Mouse (Mus musculus) megakaryocyte, embryonic 14.5 days (primary cell): ENCODE measurements around the gene Klhl6.

Source experiments
- FLI1 ChIP-seq: IDR thresholded peaks from 2 replicates; pipeline ENCODE4 v1.6.1; 2012; ENCODE audit warnings: low read length, inconsistent platforms, mixed read lengths
- GATA1 ChIP-seq: IDR thresholded peaks from 3 replicates; pipeline ENCODE4 v1.6.1; 2012; ENCODE audit warnings: mixed read lengths, low read length, inconsistent platforms, borderline replicate concordance

GRCm38 (mm10) chr16:19907103-19907502 lies 75.7 kb downstream of the Klhl6 start:
- TF ChIP-seq GATA1 (no peak), FLI1 (no peak)
